Mouse (Mus musculus): ENCODE data around the gene Ankrd10.
A peak's percentile ranks its signal among the peaks of the same experiment; 100 is the strongest.
"Not testable (repeated sequence)": the region's sequence is repeated elsewhere in the genome, so short reads cannot be mapped to it uniquely, and the experiment has no call there.

Ankrd10 gene

GRCm38 (mm10) chr8:11608848-11609247 is 26.7 kb downstream of the Ankrd10 start:
- DNase-seq = no peak

- peak; percentile 66 for DNase-seq
Observed at GRCm38 (mm10) chr8:11602006-11602680, 33.4 kb downstream of the Ankrd10 start.

GRCm38 (mm10) chr8:11600301-11600951 is 35.1 kb downstream of the Ankrd10 start:
- DNase-seq = no peak

GRCm38 (mm10) chr8:11593222-11593884 is 42.2 kb downstream of the Ankrd10 start:
- DNase-seq = no peak

- DNase-seq = no peak
Observed at GRCm38 (mm10) chr8:11592296-11592695, 43.3 kb downstream of the Ankrd10 start.

GRCm38 (mm10) chr8:11591837-11592236 is 43.7 kb downstream of the Ankrd10 start:
- no peak for DNase-seq

- DNase-seq = no peak
Observed at GRCm38 (mm10) chr8:11586374-11586745, 49.2 kb downstream of the Ankrd10 start.

GRCm38 (mm10) chr8:11585513-11586373 is 49.8 kb downstream of the Ankrd10 start:
- no peak for DNase-seq

- no peak for DNase-seq
Observed at GRCm38 (mm10) chr8:11575604-11576384, 59.8 kb downstream of the Ankrd10 start.

- no peak for DNase-seq
Observed at GRCm38 (mm10) chr8:11574911-11575603, 60.5 kb downstream of the Ankrd10 start.

- no peak for DNase-seq
Observed at GRCm38 (mm10) chr8:11572428-11572827, 63.1 kb downstream of the Ankrd10 start.

- DNase-seq = no peak
Observed at GRCm38 (mm10) chr8:11571950-11572349, 63.6 kb downstream of the Ankrd10 start.

- no peak for DNase-seq
Observed at GRCm38 (mm10) chr8:11570742-11571141, 64.8 kb downstream of the Ankrd10 start.

- DNase-seq = no peak
Observed at GRCm38 (mm10) chr8:11569260-11570097, 66.1 kb downstream of the Ankrd10 start.

GRCm38 (mm10) chr8:11568193-11568592 is 67.4 kb downstream of the Ankrd10 start:
- not testable (repeated sequence) for DNase-seq

GRCm38 (mm10) chr8:11564721-11565120 is 70.8 kb downstream of the Ankrd10 start:
- no peak for DNase-seq

GRCm38 (mm10) chr8:11564236-11564635 is 71.3 kb downstream of the Ankrd10 start:
- no peak for DNase-seq
